Mouse (Mus musculus) olfactory bulb, adult 2 months (tissue): ENCODE measurements around the gene Sgpp1. TPM values are rescaled to one million over a fixed set of nuclear protein-coding genes. Genes with fewer than 3 reads are reported as not detected.
A peak's percentile ranks its signal among the peaks of the same experiment; 100 is the strongest.

ENCODE experiments used
- H3K27ac ChIP-seq: fragments of 200-500 bp; 2 replicates; pipeline ENCODE4 v1.5.1; 2012; ENCODE audit warnings: low read depth, low read length; ENCODE audit not compliant: insufficient read depth
- H3K4me1 ChIP-seq: fragments of 200-500 bp; 2 replicates; pipeline ENCODE4 v1.6.1; 2012; ENCODE audit warnings: low read length; ENCODE audit not compliant: control insufficient read depth, insufficient read depth
- H3K4me3 ChIP-seq: fragments of 200-500 bp; 2 replicates; pipeline ENCODE4 v1.5.1; 2012; ENCODE audit warnings: mild to moderate bottlenecking, low read depth, low read length, moderate library complexity; ENCODE audit not compliant: insufficient read depth
- CTCF ChIP-seq: fragments of 200-500 bp; IDR thresholded peaks from 2 replicates; pipeline ENCODE4 v1.5.1; 2012; ENCODE audit warnings: low read depth, mild to moderate bottlenecking, low read length, moderate library complexity; ENCODE audit not compliant: insufficient read depth
- POLR2A ChIP-seq: fragments of 200-500 bp; IDR thresholded peaks from 2 replicates; pipeline ENCODE4 v1.6.1; 2012; ENCODE audit warnings: mild to moderate bottlenecking, low read depth, low read length, moderate library complexity; ENCODE audit not compliant: insufficient read depth
- whole genome bisulfite sequencing: fragments of 180-500 bp; shearing (Covaris S2); methylation state at CpG from one replicate; pipeline ENCODE4 v1.1.7; 2018; 5-methylcytosine and 5-hydroxymethylcytosine counted together
- polyA plus RNA-seq: library from polyadenylated mRNA; stranded (reverse); fragments of >200 nt; gene quantifications from 2 replicates; pipeline ENCODE4 v1.2.4, GENCODE M21; 2012; ENCODE audit warnings: low replicate concordance; ENCODE audit not compliant: missing spikeins, insufficient read depth, insufficient read length

The Sgpp1 gene
- polyA plus RNA-seq, 1 experiment: not detected

GRCm38 (mm10) chr12:75682842-75683241, 52.7 kb downstream of the Sgpp1 start:
- Histone ChIP-seq H3K4me1 (no peaks in the 10 kb centered on the region), H3K27ac (no peak overlapping the region), H3K4me3 (no peak overlapping the region)
- TF ChIP-seq POLR2A (no peak), CTCF (no peak)
- WGBS: 49% methylated on average over 2 of the region's 2 CpGs

- WGBS: 87% methylated on average over 4 of the region's 4 CpGs
- Histone ChIP-seq H3K4me1 (no peaks in the 10 kb centered on the region), H3K27ac (no peak overlapping the region), H3K4me3 (no peak overlapping the region)
- TF ChIP-seq CTCF: no peak
- TF ChIP-seq POLR2A: no peak
These were observed 54.4 kb downstream of the Sgpp1 start for GRCm38 (mm10) chr12:75681101-75681500.

GRCm38 (mm10) chr12:75678393-75678792, 57.1 kb downstream of the Sgpp1 start:
- WGBS: 90% methylated on average over 4 of the region's 4 CpGs
- TF ChIP-seq POLR2A: no peak
- no peak for TF ChIP-seq CTCF
- H3K4me1 ChIP-seq: no peaks in the 10 kb centered on the region
- H3K27ac ChIP-seq: no peak overlapping the region
- no peak overlapping the region for H3K4me3 ChIP-seq

DNA sequence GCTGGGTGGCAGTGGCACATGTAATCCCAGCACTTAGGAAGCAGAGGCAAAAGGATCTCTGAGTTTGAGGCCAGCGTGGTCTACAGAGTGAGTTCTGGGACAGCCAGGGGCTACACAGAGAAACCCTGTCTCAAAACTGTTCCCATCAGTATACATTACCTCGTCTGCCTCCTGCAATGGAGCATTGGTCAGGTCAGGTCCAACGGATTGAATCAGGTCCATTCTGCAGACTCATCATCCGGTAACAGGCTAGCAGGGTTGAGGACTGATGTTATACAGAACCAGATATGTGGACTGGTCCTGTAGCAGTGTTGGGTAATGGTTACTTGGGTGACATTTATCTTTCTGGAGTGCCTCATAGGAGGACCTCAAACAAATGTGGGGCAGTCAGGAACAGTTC, 62.9 kb downstream of the Sgpp1 start:
- no peak for TF ChIP-seq CTCF
- TF ChIP-seq POLR2A: no peak
- Histone ChIP-seq H3K27ac (no peak overlapping the region), H3K4me1 (no peaks in the 10 kb centered on the region; the same call in 1 of the 2 replicates), H3K4me3 (no peak overlapping the region)
- WGBS: 98% methylated on average over 4 of the region's 4 CpGs

DNA sequence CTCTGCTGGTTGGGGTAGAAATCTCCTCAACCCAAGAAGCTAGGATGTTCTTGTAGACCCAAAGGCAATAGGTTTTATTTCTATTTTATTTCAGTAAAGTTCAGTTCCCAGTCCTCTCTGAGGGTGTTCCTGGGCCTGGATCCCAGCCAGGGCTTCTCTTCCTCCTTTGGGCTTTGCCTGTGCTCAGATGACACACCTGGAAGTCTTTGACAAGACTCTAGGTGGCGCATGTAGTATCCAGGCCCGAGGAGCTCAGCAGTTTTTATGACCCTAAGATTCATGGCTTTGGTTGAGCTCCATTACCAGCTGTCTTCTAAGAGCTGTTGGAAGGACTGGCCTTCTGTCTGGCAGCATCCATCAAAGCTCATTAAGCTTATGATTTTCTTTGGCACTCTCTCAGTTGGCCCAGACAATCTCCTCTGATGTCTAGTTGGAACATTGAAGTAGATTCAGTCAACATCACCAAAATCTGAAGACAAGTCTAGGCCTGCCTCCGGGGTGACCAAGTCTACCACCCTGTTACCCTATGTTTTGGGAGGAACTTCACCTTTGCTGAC, 63.7 kb downstream of the Sgpp1 start:
- WGBS: 89% methylated on average over 3 of the region's 3 CpGs
- H3K4me1 ChIP-seq: no peaks in the 10 kb centered on the region; the same call in 1 of the 2 replicates

DNA sequence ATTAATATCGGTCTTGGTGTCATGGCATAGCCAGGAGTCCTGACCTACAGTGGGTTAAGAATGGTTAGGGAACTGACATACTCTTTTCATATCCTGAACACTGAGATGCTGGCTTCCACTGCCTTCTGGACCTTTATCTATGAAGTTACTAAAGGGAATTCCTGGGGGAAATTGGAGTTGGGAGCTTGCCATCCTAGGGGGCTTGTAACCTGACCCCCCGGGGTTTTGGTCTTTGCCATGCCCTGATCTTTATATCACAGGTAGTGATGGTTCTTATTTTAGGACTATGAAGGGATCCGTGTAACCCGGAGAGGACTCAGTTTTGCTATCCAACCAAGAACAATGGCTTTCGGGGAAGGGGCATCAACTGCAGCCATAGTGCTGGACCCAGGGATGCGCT, 64.9 kb downstream of the Sgpp1 start:
- no peak overlapping the region for H3K4me3 ChIP-seq
- no peak overlapping the region for H3K27ac ChIP-seq
- TF ChIP-seq CTCF: no peak
- TF ChIP-seq POLR2A: no peak
- 91% methylated on average over 6 of the region's 6 CpGs for WGBS
- H3K4me1 ChIP-seq: no peaks in the 10 kb centered on the region; the same call in 1 of the 2 replicates

More for the DNA sequence above, 63.7 kb downstream of the Sgpp1 start:
- no peak overlapping the region for H3K27ac ChIP-seq
- TF ChIP-seq POLR2A: no peak
- TF ChIP-seq CTCF: no peak
- H3K4me3 ChIP-seq: no peak overlapping the region

- no peaks in the 10 kb centered on the region; the same call in 1 of the 2 replicates for H3K4me1 ChIP-seq
- peak; percentile 64; the same call in 1 of the 2 replicates for TF ChIP-seq POLR2A
- no peak; the same call in 1 of the 2 replicates for TF ChIP-seq CTCF
- H3K4me3 ChIP-seq: peak within 1 kb of the TSS; percentile 62
- WGBS: under 1% methylated on average over 55 of the region's 55 CpGs
- peak within 1 kb of the TSS; percentile 17; the same call in 1 of the 2 replicates for H3K27ac ChIP-seq
These were observed 66.0 kb downstream of the Sgpp1 start, which contains the start of gene Wdr89 for GRCm38 (mm10) chr12:75669258-75670106. Wdr89 (minus strand) TSS chr12:75669537.

DNA sequence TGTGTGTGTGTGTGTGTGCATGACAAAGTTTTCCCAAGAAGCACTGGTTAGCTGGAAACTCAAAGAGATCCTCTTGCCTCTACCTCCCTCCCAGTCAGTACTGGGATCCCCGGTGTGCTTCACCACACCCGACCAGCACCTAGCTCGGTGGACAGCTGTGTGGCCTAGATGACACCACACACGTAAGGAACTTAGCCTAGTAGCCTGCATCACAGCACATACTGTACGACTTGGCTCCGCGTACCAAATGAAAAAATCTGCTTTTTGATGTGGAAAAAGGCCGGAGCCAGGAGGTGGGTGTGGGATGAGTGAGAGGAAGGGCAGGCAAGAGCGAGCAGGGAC, 66.6 kb downstream of the Sgpp1 start:
- TF ChIP-seq POLR2A: no peak
- no peak for TF ChIP-seq CTCF
- under 1% methylated on average over 9 of the region's 9 CpGs for WGBS
- peak overlapping the region; percentile 62 for H3K4me3 ChIP-seq

DNA sequence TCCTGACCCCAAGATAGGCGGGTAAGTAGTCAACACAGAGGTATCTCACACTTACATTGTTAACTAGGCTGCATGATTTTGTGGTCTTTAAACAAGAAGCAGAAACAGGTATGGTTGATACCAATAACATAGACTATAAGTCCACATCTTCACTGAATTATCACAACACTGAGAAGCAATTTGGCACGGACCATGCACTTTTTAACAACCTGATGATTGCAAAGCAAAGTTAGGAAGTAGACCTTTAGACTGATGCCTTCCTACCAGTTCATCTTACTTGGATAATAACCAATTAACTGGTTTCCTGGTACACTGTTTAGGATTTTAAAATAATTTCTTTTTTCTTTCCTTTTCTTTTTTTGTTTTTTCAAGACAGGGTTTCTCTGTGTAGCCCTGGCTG, 67.3 kb downstream of the Sgpp1 start:
- H3K4me3 ChIP-seq: no peak overlapping the region
- H3K4me1 ChIP-seq: no peaks in the 10 kb centered on the region; the same call in 1 of the 2 replicates
- no peak overlapping the region for H3K27ac ChIP-seq
- no peak for TF ChIP-seq CTCF
- TF ChIP-seq POLR2A: no peak
- 99% methylated on average over 2 of the region's 2 CpGs for WGBS

More for the DNA sequence above, 66.6 kb downstream of the Sgpp1 start:
- Histone ChIP-seq H3K4me1 (no peaks in the 10 kb centered on the region; the same call in 1 of the 2 replicates), H3K27ac (no peak overlapping the region)
